Mouse (Mus musculus) liver, embryonic 14.5 days (tissue): ENCODE data around the gene Srpk1.

ENCODE experiments used
- CTCF ChIP-seq: IDR thresholded peaks from 2 replicates; pipeline ENCODE4 v1.5.1; 2016; ENCODE audit warnings: antibody characterized with exemption, low read depth, control low read depth
- EP300 ChIP-seq: IDR thresholded peaks from 2 replicates; pipeline ENCODE4 v1.6.1; 2016; ENCODE audit warnings: antibody characterized with exemption, low read depth

- TF ChIP-seq CTCF (no peak), EP300 (no peak)
Measured at GRCm38 (mm10) chr17:28601557-28602250, 20.8 kb downstream of the Srpk1 start.
